In genomic region chr11:21326770-21327169, GRCm38 (mm10) we compare ENCODE assay signal across 14 mouse cellular contexts. TPM values are rescaled to one million over a fixed set of nuclear protein-coding genes. Genes with fewer than 3 reads are reported as not detected.
A peak's percentile ranks its signal among the peaks of the same experiment; 100 is the strongest.
DNase-seq lines count a peak whose midpoint lies in the region; ATAC-seq and TF ChIP-seq lines count a peak whose summit lies in the region.
"Had no signal": no experiment of that assay in that cellular context is flagged by ENCODE, and none has a peak within 500 bp of the region (broad histone marks: within the 10 kb centered on the region; RNA-seq: fewer than 3 reads in every experiment).

No protein-coding gene starts in this region.

- no peaks in the 10 kb centered on the region for H3K9me3 ChIP-seq in forebrain, embryonic 10.5 days
- no peaks in the 10 kb centered on the region for H3K9me3 ChIP-seq in forebrain, postnatal 0 days (ENCODE audit: low read length)
- H3K9me3 ChIP-seq in kidney, embryonic 15.5 days (replicated peaks), result no peaks in the 10 kb centered on the region
- H3K9me3 ChIP-seq in stomach, postnatal 0 days (ENCODE audit: control insufficient read depth, low read length), result no peaks in the 10 kb centered on the region
- H3K9me3 ChIP-seq: limb, embryonic 12.5 days; neural tube, embryonic 12.5 days had no signal

- no peak for TF ChIP-seq EP300 in stomach, postnatal 0 days (optimal IDR thresholded peaks at IDR 0.05)

- DNase-seq in forebrain, embryonic 10.5 days (ENCODE audit: extremely low spot score, low spot score), result peak; percentile 17
- no peak for DNase-seq in forebrain, postnatal 0 days
- DNase-seq in kidney, postnatal 14 days, result peak; percentile 8
- DNase-seq in retina, postnatal 1 day, result peak; percentile 21
- DNase-seq in retina, embryonic 14.5 days (ENCODE audit: low spot score), result no peak
- DNase-seq in stomach, postnatal 0 days (ENCODE audit: low spot score), result no peak
- DNase-seq in layer of hippocampus, adult 8-10 months (ENCODE audit: low spot score in 2 of 2), result no peak
- DNase-seq: cerebellum, adult 11 months; kidney, postnatal 25 days had no signal

- no peak overlapping the region for H3K27ac ChIP-seq in forebrain, embryonic 10.5 days
- H3K27ac ChIP-seq in forebrain, postnatal 0 days (ENCODE audit: low read depth, low read length), result no peak overlapping the region
- H3K27ac ChIP-seq in kidney, embryonic 15.5 days, result no peak overlapping the region
- no peak overlapping the region for H3K27ac ChIP-seq in stomach, postnatal 0 days (replicated peaks)
- H3K27ac ChIP-seq: limb, embryonic 12.5 days; neural tube, embryonic 12.5 days had no signal

- H3K4me3 ChIP-seq in forebrain, embryonic 10.5 days, result no peak overlapping the region
- H3K4me3 ChIP-seq in forebrain, postnatal 0 days (ENCODE audit: low read depth, low read length), result no peak overlapping the region
- H3K4me3 ChIP-seq in kidney, embryonic 15.5 days (replicated peaks), result no peak overlapping the region
- H3K4me3 ChIP-seq in stomach, postnatal 0 days (ENCODE audit: low read depth, low read length), result no peak overlapping the region
- H3K4me3 ChIP-seq: limb, embryonic 12.5 days; neural tube, embryonic 12.5 days had no signal

- ATAC-seq in forebrain, postnatal 0 days, result no peak
- ATAC-seq in kidney, embryonic 15.5 days (replicated peaks; ENCODE audit: low FRiP score), result no peak
- peak; percentile 65; the same call in 1 of the 2 replicates for ATAC-seq in stomach, postnatal 0 days (ENCODE audit: low FRiP score, low TSS enrichment)
- ATAC-seq: CD4-positive, CD25-positive, alpha-beta regulatory T cell, adult 4 months had no signal

- H3K27me3 ChIP-seq in forebrain, embryonic 10.5 days (ENCODE audit: poor library complexity, severe bottlenecking), result no peaks in the 10 kb centered on the region
- no peaks in the 10 kb centered on the region for H3K27me3 ChIP-seq in forebrain, postnatal 0 days (ENCODE audit: insufficient read depth, low read length)
- no peaks in the 10 kb centered on the region for H3K27me3 ChIP-seq in kidney, embryonic 15.5 days
- no peaks in the 10 kb centered on the region for H3K27me3 ChIP-seq in stomach, postnatal 0 days (ENCODE audit: control insufficient read depth, insufficient read depth, low read length)
- H3K27me3 ChIP-seq: limb, embryonic 12.5 days; neural tube, embryonic 12.5 days had no signal

- H3K36me3 ChIP-seq in forebrain, embryonic 10.5 days (replicated peaks), result peaks cover 79% of the 10 kb centered on the region
- H3K36me3 ChIP-seq in forebrain, postnatal 0 days (ENCODE audit: insufficient read depth), result peaks cover 24% of the 10 kb centered on the region; the same call in 1 of the 2 replicates
- peaks cover 72% of the 10 kb centered on the region for H3K36me3 ChIP-seq in kidney, embryonic 15.5 days
- H3K36me3 ChIP-seq in stomach, postnatal 0 days (ENCODE audit: control insufficient read depth, insufficient read depth, low read length), result peaks cover 18% of the 10 kb centered on the region

- 57% methylated on average over 2 of the region's 2 CpGs for WGBS in forebrain, embryonic 10.5 days
- WGBS in forebrain, postnatal 0 days, result 59% methylated on average over 2 of the region's 2 CpGs
- 65% methylated on average over 2 of the region's 2 CpGs for WGBS in kidney, embryonic 15.5 days
- 69% methylated on average over 2 of the region's 2 CpGs for WGBS in stomach, postnatal 0 days

- no peaks in the 10 kb centered on the region for H3K4me1 ChIP-seq in forebrain, embryonic 10.5 days
- no peaks in the 10 kb centered on the region for H3K4me1 ChIP-seq in forebrain, postnatal 0 days (ENCODE audit: insufficient read depth)
- no peaks in the 10 kb centered on the region for H3K4me1 ChIP-seq in kidney, embryonic 15.5 days
- H3K4me1 ChIP-seq in stomach, postnatal 0 days (replicated peaks; ENCODE audit: control insufficient read depth, insufficient read depth), result no peaks in the 10 kb centered on the region
- H3K4me1 ChIP-seq: limb, embryonic 12.5 days; neural tube, embryonic 12.5 days had no signal

- no peak overlapping the region for H3K4me2 ChIP-seq in forebrain, postnatal 0 days (ENCODE audit: low read depth)
- no peak overlapping the region for H3K4me2 ChIP-seq in kidney, embryonic 15.5 days
- H3K4me2 ChIP-seq in stomach, postnatal 0 days (replicated peaks; ENCODE audit: low read depth), result no peak overlapping the region
- H3K4me2 ChIP-seq: heart, embryonic 11.5 days; limb, embryonic 12.5 days; neural tube, embryonic 12.5 days had no signal

- H3K9ac ChIP-seq in forebrain, postnatal 0 days, result no peak overlapping the region
- no peak overlapping the region for H3K9ac ChIP-seq in kidney, embryonic 15.5 days
- H3K9ac ChIP-seq in stomach, postnatal 0 days (ENCODE audit: low read length), result no peak overlapping the region
- H3K9ac ChIP-seq: limb, embryonic 12.5 days; neural tube, embryonic 12.5 days had no signal

- no peak for TF ChIP-seq CTCF in forebrain, postnatal 0 days (IDR thresholded peaks at IDR 0.05; ENCODE audit: low read depth)
- TF ChIP-seq CTCF in stomach, postnatal 0 days (IDR thresholded peaks at IDR 0.05; ENCODE audit: low read depth), result peak; percentile 48

RNA-seq across cellular contexts. Expression of gene Ugp2, which starts 44.2 kb away (rescaled TPM):
- polyA plus RNA-seq in forebrain, embryonic 10.5 days (2016; fragmentation: Nextera tagmentation; extraction: Ambion mirVana), result 44.5 and 45.2 TPM in 2 replicates
- total RNA-seq in forebrain, postnatal 0 days (2014; rRNA removed), result 66.9 and 69.5 TPM in 2 replicates
- 50.3 and 59.9 TPM in 2 replicates for polyA plus RNA-seq in forebrain, postnatal 0 days (2015; fragmentation: Nextera tagmentation; extraction: Ambion mirVana)
- polyA plus RNA-seq in kidney, embryonic 15.5 days (2015; fragmentation: Nextera tagmentation; extraction: Ambion mirVana), result 80.7 and 87.1 TPM in 2 replicates
- polyA plus RNA-seq in stomach, postnatal 0 days (2015; fragmentation: Nextera tagmentation; extraction: Ambion mirVana), result 124 and 128 TPM in 2 replicates
- total RNA-seq in layer of hippocampus, adult 8-10 months (2022), result 10 to 100 TPM; 77.2 to 90.9 (median 84.2) TPM

Comparison
In these comparisons a context has a peak if more than half of its experiments do, and no peak if none do; other contexts are left out.
1. DNase-seq: peak in forebrain, embryonic 10.5 days (single experiment), kidney, postnatal 14 days (single experiment) and retina, postnatal 1 day (single experiment); none in forebrain, postnatal 0 days (single experiment), retina, embryonic 14.5 days (single experiment), stomach, postnatal 0 days (single experiment) and layer of hippocampus, adult 8-10 months (0 of 2).